Mouse (Mus musculus): ENCODE measurements at regions not wholly inside any gene's neighbourhood (a gene's known extent, or its start where the extent isn't known, plus 50 kb on each side); places are given as distances from the start of the nearest gene placed in this dataset.

GRCm38 (mm10) chr1:152252658-152253267, 133.7 kb downstream of the Tsen15 start:
- no peaks in the 10 kb centered on the region for H3K4me1 ChIP-seq (ENCODE audit: control insufficient read depth, insufficient read depth, insufficient read length, low read length)
- TF ChIP-seq POLR2A (IDR thresholded peaks at IDR 0.05; ENCODE audit: low read depth, low read length) (no peak), CTCF (IDR thresholded peaks at IDR 0.05; ENCODE audit: extremely low read depth, insufficient read length, insufficient replicate concordance, low read depth, low read length) (no peak)
- H3K27ac ChIP-seq (ENCODE audit: insufficient read depth, low read depth, low read length): no peak overlapping the region
- WGBS: 63% methylated on average over 9 of the region's 9 CpGs
- H3K4me3 ChIP-seq (ENCODE audit: low read depth, low read length): no peak overlapping the region
- H3K27me3 ChIP-seq (ENCODE audit: control insufficient read depth, insufficient read depth, low read length): no peaks in the 10 kb centered on the region
- H3K36me3 ChIP-seq (ENCODE audit: control insufficient read depth, insufficient read depth, low read length): no peaks in the 10 kb centered on the region

- Histone ChIP-seq H3K36me3 (ENCODE audit: control insufficient read depth, insufficient read depth, low read length) (no peaks in the 10 kb centered on the region), H3K27me3 (ENCODE audit: control insufficient read depth, insufficient read depth, low read length) (no peaks in the 10 kb centered on the region), H3K4me3 (ENCODE audit: low read depth, low read length) (no peak overlapping the region), H3K4me1 (ENCODE audit: control insufficient read depth, insufficient read depth, insufficient read length, low read length) (no peaks in the 10 kb centered on the region), H3K27ac (ENCODE audit: insufficient read depth, low read depth, low read length) (no peak overlapping the region)
- TF ChIP-seq POLR2A (IDR thresholded peaks at IDR 0.05; ENCODE audit: low read depth, low read length): no peak
- no peak for TF ChIP-seq CTCF (IDR thresholded peaks at IDR 0.05; ENCODE audit: extremely low read depth, insufficient read length, insufficient replicate concordance, low read depth, low read length)
- 82% methylated on average over 9 of the region's 9 CpGs for WGBS
These were observed 145.5 kb downstream of the Tsen15 start for GRCm38 (mm10) chr1:152241026-152241425.

- Histone ChIP-seq H3K27me3 (ENCODE audit: control insufficient read depth, insufficient read depth, low read length) (no peaks in the 10 kb centered on the region), H3K4me3 (ENCODE audit: low read depth, low read length) (no peak overlapping the region), H3K27ac (ENCODE audit: insufficient read depth, low read depth, low read length) (no peak overlapping the region), H3K36me3 (ENCODE audit: control insufficient read depth, insufficient read depth, low read length) (no peaks in the 10 kb centered on the region), H3K4me1 (ENCODE audit: control insufficient read depth, insufficient read depth, insufficient read length, low read length) (no peaks in the 10 kb centered on the region)
- TF ChIP-seq CTCF (IDR thresholded peaks at IDR 0.05; ENCODE audit: extremely low read depth, insufficient read length, insufficient replicate concordance, low read depth, low read length): no peak
- TF ChIP-seq POLR2A (IDR thresholded peaks at IDR 0.05; ENCODE audit: low read depth, low read length): no peak
- 40% methylated on average over 6 of the region's 6 CpGs for WGBS
These were observed 147.1 kb downstream of the Tsen15 start for GRCm38 (mm10) chr1:152239376-152239775.

GRCm38 (mm10) chr1:152235212-152235792, 145.4 kb upstream of the 1700025G04Rik start:
- TF ChIP-seq CTCF (IDR thresholded peaks at IDR 0.05; ENCODE audit: extremely low read depth, insufficient read length, insufficient replicate concordance, low read depth, low read length) (no peak), POLR2A (IDR thresholded peaks at IDR 0.05; ENCODE audit: low read depth, low read length) (no peak)
- Histone ChIP-seq H3K36me3 (ENCODE audit: control insufficient read depth, insufficient read depth, low read length) (no peaks in the 10 kb centered on the region), H3K4me1 (ENCODE audit: control insufficient read depth, insufficient read depth, insufficient read length, low read length) (no peaks in the 10 kb centered on the region), H3K27ac (ENCODE audit: insufficient read depth, low read depth, low read length) (no peak overlapping the region), H3K4me3 (ENCODE audit: low read depth, low read length) (no peak overlapping the region), H3K27me3 (ENCODE audit: control insufficient read depth, insufficient read depth, low read length) (no peaks in the 10 kb centered on the region)
- 89% methylated on average over 4 of the region's 4 CpGs for WGBS

GRCm38 (mm10) chr1:152234716-152235115, 144.8 kb upstream of the 1700025G04Rik start:
- no peak overlapping the region for H3K27ac ChIP-seq (ENCODE audit: insufficient read depth, low read depth, low read length)
- 95% methylated on average over 2 of the region's 2 CpGs for WGBS

GRCm38 (mm10) chr1:152231717-152232202, 141.8 kb upstream of the 1700025G04Rik start:
- Histone ChIP-seq H3K36me3 (ENCODE audit: control insufficient read depth, insufficient read depth, low read length) (no peaks in the 10 kb centered on the region), H3K4me1 (ENCODE audit: control insufficient read depth, insufficient read depth, insufficient read length, low read length) (no peaks in the 10 kb centered on the region), H3K27ac (ENCODE audit: insufficient read depth, low read depth, low read length) (no peak overlapping the region), H3K4me3 (ENCODE audit: low read depth, low read length) (no peak overlapping the region), H3K27me3 (ENCODE audit: control insufficient read depth, insufficient read depth, low read length) (no peaks in the 10 kb centered on the region)
- no peak for TF ChIP-seq CTCF (IDR thresholded peaks at IDR 0.05; ENCODE audit: extremely low read depth, insufficient read length, insufficient replicate concordance, low read depth, low read length)
- no peak for TF ChIP-seq POLR2A (IDR thresholded peaks at IDR 0.05; ENCODE audit: low read depth, low read length)
- 71% methylated on average over 11 of the region's 11 CpGs for WGBS

More at GRCm38 (mm10) chr1:152234716-152235115, 144.8 kb upstream of the 1700025G04Rik start:
- no peaks in the 10 kb centered on the region for H3K27me3 ChIP-seq (ENCODE audit: control insufficient read depth, insufficient read depth, low read length)
- no peak for TF ChIP-seq CTCF (IDR thresholded peaks at IDR 0.05; ENCODE audit: extremely low read depth, insufficient read length, insufficient replicate concordance, low read depth, low read length)
- TF ChIP-seq POLR2A (IDR thresholded peaks at IDR 0.05; ENCODE audit: low read depth, low read length): no peak
- no peak overlapping the region for H3K4me3 ChIP-seq (ENCODE audit: low read depth, low read length)
- H3K4me1 ChIP-seq (ENCODE audit: control insufficient read depth, insufficient read depth, insufficient read length, low read length): no peaks in the 10 kb centered on the region
- no peaks in the 10 kb centered on the region for H3K36me3 ChIP-seq (ENCODE audit: control insufficient read depth, insufficient read depth, low read length)

GRCm38 (mm10) chr1:152229709-152230108, 139.8 kb upstream of the 1700025G04Rik start:
- Histone ChIP-seq H3K4me3 (ENCODE audit: low read depth, low read length) (no peak overlapping the region), H3K27me3 (ENCODE audit: control insufficient read depth, insufficient read depth, low read length) (no peaks in the 10 kb centered on the region), H3K27ac (ENCODE audit: insufficient read depth, low read depth, low read length) (no peak overlapping the region), H3K36me3 (ENCODE audit: control insufficient read depth, insufficient read depth, low read length) (no peaks in the 10 kb centered on the region), H3K4me1 (ENCODE audit: control insufficient read depth, insufficient read depth, insufficient read length, low read length) (no peaks in the 10 kb centered on the region)
- WGBS: 70% methylated on average over 2 of the region's 2 CpGs
- TF ChIP-seq POLR2A (IDR thresholded peaks at IDR 0.05; ENCODE audit: low read depth, low read length): no peak
- TF ChIP-seq CTCF (IDR thresholded peaks at IDR 0.05; ENCODE audit: extremely low read depth, insufficient read length, insufficient replicate concordance, low read depth, low read length): no peak

Data from small intestine, adult 2 months (tissue).